In genomic region chr2:20549065-20549464, GRCm38 (mm10) we compare ENCODE assay signal across 18 mouse cellular contexts.
A peak's percentile ranks its signal among the peaks of the same experiment; 100 is the strongest.
DNase-seq lines count a peak whose midpoint lies in the region; ATAC-seq and TF ChIP-seq lines count a peak whose summit lies in the region.
"Had no signal": no experiment of that assay in that cellular context is flagged by ENCODE, and none has a peak within 500 bp of the region (broad histone marks: within the 10 kb centered on the region; RNA-seq: fewer than 3 reads in every experiment).

No protein-coding gene starts in this region.

- no peak for ATAC-seq in lung, embryonic 15.5 days (ENCODE audit: borderline replicate concordance, extremely low read depth, low FRiP score, low TSS enrichment)
- ATAC-seq in forebrain, embryonic 16.5 days = no peak
- ATAC-seq in liver, postnatal 0 days = no peak
- ATAC-seq in frontal cortex, adult (ENCODE audit: low TSS enrichment) = no peak

- DNase-seq in lung, postnatal 4 days = no peak
- DNase-seq in ES-CJ7 (ENCODE audit: low read depth, low spot score) = peak; percentile 73
- DNase-seq in embryonic facial prominence, embryonic 10.5 days (ENCODE audit: low spot score) = no peak
- no peak for DNase-seq in retina, postnatal 1 day
- DNase-seq in liver, postnatal 0 days = no peak
- DNase-seq: adrenal gland, postnatal 25 days; cerebellum, postnatal 36 days; kidney, adult 2 months; layer of hippocampus, adult 9-11 months; left cerebral cortex, postnatal 4 days; right cerebral cortex, postnatal 25 days; thymus, postnatal 14 days had no signal

- H3K9ac ChIP-seq in lung, embryonic 15.5 days = peak overlapping the region; percentile 11; the same call in 1 of the 2 replicates
- H3K9ac ChIP-seq in forebrain, embryonic 16.5 days (replicated peaks; ENCODE audit: low read depth, low read length) = no peak overlapping the region
- H3K9ac ChIP-seq in liver, postnatal 0 days (replicated peaks) = no peak overlapping the region
- H3K9ac ChIP-seq: heart, embryonic 15.5 days; hindbrain, embryonic 12.5 days; liver, embryonic 15.5 days had no signal

- no peak for TF ChIP-seq EP300 in liver, postnatal 0 days (IDR thresholded peaks at IDR 0.05; ENCODE audit: low read depth)

- H3K4me3 ChIP-seq in lung, embryonic 15.5 days = peak overlapping the region; percentile 22
- peak overlapping the region; percentile 23; the same call in 1 of the 2 replicates for H3K4me3 ChIP-seq in embryonic facial prominence, embryonic 10.5 days
- 0 out of 2 replicates have a peak overlapping the region, but pooled peaks have one; percentile 4 for H3K4me3 ChIP-seq in forebrain, embryonic 16.5 days (replicated peaks; ENCODE audit: low read length)
- H3K4me3 ChIP-seq in liver, postnatal 0 days (ENCODE audit: low read depth, low read length) = no peak overlapping the region
- H3K4me3 ChIP-seq: heart, embryonic 15.5 days; hindbrain, embryonic 12.5 days; liver, embryonic 15.5 days had no signal

- peaks cover 19% of the 10 kb centered on the region for H3K4me1 ChIP-seq in lung, embryonic 15.5 days
- H3K4me1 ChIP-seq in embryonic facial prominence, embryonic 10.5 days = peaks cover 28% of the 10 kb centered on the region
- H3K4me1 ChIP-seq in forebrain, embryonic 16.5 days (replicated peaks; ENCODE audit: control insufficient read depth, insufficient read depth, low read length) = peaks cover 32% of the 10 kb centered on the region
- peaks cover 5% of the 10 kb centered on the region; the same call in 1 of the 2 replicates for H3K4me1 ChIP-seq in liver, postnatal 0 days (ENCODE audit: insufficient read depth)
- H3K4me1 ChIP-seq: liver, embryonic 15.5 days had no signal

- H3K9me3 ChIP-seq in lung, embryonic 15.5 days = no peaks in the 10 kb centered on the region
- no peaks in the 10 kb centered on the region for H3K9me3 ChIP-seq in embryonic facial prominence, embryonic 10.5 days
- H3K9me3 ChIP-seq in forebrain, embryonic 16.5 days (ENCODE audit: control insufficient read depth, low read length) = no peaks in the 10 kb centered on the region
- H3K9me3 ChIP-seq in liver, postnatal 0 days (ENCODE audit: low read length) = no peaks in the 10 kb centered on the region
- H3K9me3 ChIP-seq: heart, embryonic 15.5 days; hindbrain, embryonic 12.5 days; liver, embryonic 15.5 days had no signal

- 58% methylated on average over 5 of the region's 5 CpGs for WGBS in lung, embryonic 15.5 days
- WGBS in embryonic facial prominence, embryonic 10.5 days = 36% methylated on average over 5 of the region's 5 CpGs
- WGBS in forebrain, embryonic 16.5 days = 13% methylated on average over 5 of the region's 5 CpGs
- WGBS in liver, postnatal 0 days (ENCODE audit: insufficient replicate concordance) = 67% methylated on average over 5 of the region's 5 CpGs

- no peak for TF ChIP-seq CTCF in liver, postnatal 0 days (IDR thresholded peaks at IDR 0.05; ENCODE audit: low read depth)

- no peaks in the 10 kb centered on the region for H3K27me3 ChIP-seq in lung, embryonic 15.5 days
- H3K27me3 ChIP-seq in embryonic facial prominence, embryonic 10.5 days (replicated peaks; ENCODE audit: low read depth, poor library complexity, severe bottlenecking) = no peaks in the 10 kb centered on the region
- no peaks in the 10 kb centered on the region for H3K27me3 ChIP-seq in forebrain, embryonic 16.5 days (replicated peaks; ENCODE audit: control insufficient read depth, insufficient read depth, low read length)
- no peaks in the 10 kb centered on the region for H3K27me3 ChIP-seq in liver, postnatal 0 days (ENCODE audit: insufficient read depth, low read length)
- H3K27me3 ChIP-seq: heart, embryonic 15.5 days; hindbrain, embryonic 12.5 days; liver, embryonic 15.5 days had no signal

- H3K4me2 ChIP-seq in lung, embryonic 15.5 days = peak overlapping the region; percentile 47
- peak overlapping the region; percentile 20 for H3K4me2 ChIP-seq in forebrain, embryonic 16.5 days (ENCODE audit: low read length)
- H3K4me2 ChIP-seq in liver, postnatal 0 days (ENCODE audit: low read depth, low read length) = no peak overlapping the region
- H3K4me2 ChIP-seq: heart, embryonic 15.5 days; hindbrain, embryonic 12.5 days; liver, embryonic 15.5 days had no signal

- H3K36me3 ChIP-seq in lung, embryonic 15.5 days = no peaks in the 10 kb centered on the region
- 0 out of 2 replicates have a peak, but pooled peaks cover 3% of the 10 kb centered on the region for H3K36me3 ChIP-seq in embryonic facial prominence, embryonic 10.5 days (replicated peaks)
- H3K36me3 ChIP-seq in forebrain, embryonic 16.5 days (ENCODE audit: control insufficient read depth, insufficient read depth) = no peaks in the 10 kb centered on the region
- H3K36me3 ChIP-seq in liver, postnatal 0 days (replicated peaks; ENCODE audit: insufficient read depth, low read length) = no peaks in the 10 kb centered on the region
- H3K36me3 ChIP-seq: heart, embryonic 15.5 days; hindbrain, embryonic 12.5 days; liver, embryonic 15.5 days had no signal

- H3K27ac ChIP-seq in lung, embryonic 15.5 days = peak overlapping the region; percentile 32
- no peak overlapping the region for H3K27ac ChIP-seq in embryonic facial prominence, embryonic 10.5 days (replicated peaks)
- no peak overlapping the region; the same call in 1 of the 2 replicates for H3K27ac ChIP-seq in forebrain, embryonic 16.5 days (ENCODE audit: low read length)
- H3K27ac ChIP-seq in liver, postnatal 0 days (ENCODE audit: low read depth) = no peak overlapping the region
- H3K27ac ChIP-seq: heart, embryonic 15.5 days; hindbrain, embryonic 12.5 days; liver, embryonic 15.5 days had no signal
